Mouse (Mus musculus) forebrain, embryonic 11.5 days (tissue): ENCODE data around the gene Arv1. TPM values are rescaled to one million over a fixed set of nuclear protein-coding genes. Genes with fewer than 3 reads are reported as not detected.

Experiments
- ATAC-seq: fragments of 200-750 bp; cut with Nextera tagmentation; replicated peaks from 2 replicates; pipeline ENCODE4 v1.8.0; 2017; ENCODE audit warnings: moderate TSS enrichment; ENCODE audit not compliant: low FRiP score
- DNase-seq: peaks from one replicate; pipeline ENCODE4 v3.0.0-alpha.2; 2017; ENCODE audit warnings: low spot score
- H3K27ac ChIP-seq: fragments of 300-500 bp; sonication (generic); 2 replicates; pipeline ENCODE4 v1.5.1; 2014; ENCODE audit warnings: low read depth, low read length
- H3K27me3 ChIP-seq: fragments of 300-500 bp; sonication (generic); 2 replicates; pipeline ENCODE4 v1.6.1; 2014; ENCODE audit warnings: mild to moderate bottlenecking, low read length, mixed read lengths; ENCODE audit not compliant: control insufficient read depth, insufficient read depth
- H3K36me3 ChIP-seq: fragments of 300-500 bp; sonication (generic); 2 replicates; pipeline ENCODE4 v1.6.1; 2014; ENCODE audit warnings: mild to moderate bottlenecking, low read length, moderate library complexity, mixed read lengths; ENCODE audit not compliant: control insufficient read depth, insufficient read depth
- H3K4me1 ChIP-seq: fragments of 300-500 bp; sonication (generic); replicated peaks from 2 replicates; pipeline ENCODE4 v1.6.1; 2014; ENCODE audit warnings: low read length, mixed read lengths; ENCODE audit not compliant: control insufficient read depth, insufficient read depth
- H3K4me2 ChIP-seq: fragments of 300-500 bp; sonication (generic); 2 replicates; pipeline ENCODE4 v1.6.1; 2014; ENCODE audit warnings: low read depth, mild to moderate bottlenecking, low read length, moderate library complexity, mixed read lengths; ENCODE audit not compliant: severe bottlenecking
- H3K4me3 ChIP-seq: fragments of 300-500 bp; sonication (generic); 2 replicates; pipeline ENCODE4 v1.5.1; 2014; ENCODE audit warnings: low read depth, low read length
- H3K9ac ChIP-seq: fragments of 300-500 bp; sonication (generic); 2 replicates; pipeline ENCODE4 v1.6.1; 2014; ENCODE audit warnings: low read length
- H3K9me3 ChIP-seq: fragments of 300-500 bp; sonication (generic); 2 replicates; pipeline ENCODE4 v1.6.1; 2016; ENCODE audit warnings: low read length, mixed read lengths; ENCODE audit not compliant: control insufficient read depth
- WGBS: fragments of 180-500 bp; shearing (Covaris S2); extraction: QIAGEN DNeasy Blood & Tissue Kit; methylation state at CpG from one replicate; pipeline ENCODE4 v1.1.7; 2014; 5-methylcytosine and 5-hydroxymethylcytosine counted together
- polyA plus RNA-seq: library from polyadenylated mRNA; unstranded; fragments of >200 nt; fragmentation: Nextera tagmentation; extraction: Ambion mirVana; gene quantifications from 2 replicates; pipeline ENCODE4 v1.2.1, GENCODE M21; 2014

Arv1 gene
- 34.1 and 38.2 TPM in 2 replicates for polyA plus RNA-seq

DNA sequence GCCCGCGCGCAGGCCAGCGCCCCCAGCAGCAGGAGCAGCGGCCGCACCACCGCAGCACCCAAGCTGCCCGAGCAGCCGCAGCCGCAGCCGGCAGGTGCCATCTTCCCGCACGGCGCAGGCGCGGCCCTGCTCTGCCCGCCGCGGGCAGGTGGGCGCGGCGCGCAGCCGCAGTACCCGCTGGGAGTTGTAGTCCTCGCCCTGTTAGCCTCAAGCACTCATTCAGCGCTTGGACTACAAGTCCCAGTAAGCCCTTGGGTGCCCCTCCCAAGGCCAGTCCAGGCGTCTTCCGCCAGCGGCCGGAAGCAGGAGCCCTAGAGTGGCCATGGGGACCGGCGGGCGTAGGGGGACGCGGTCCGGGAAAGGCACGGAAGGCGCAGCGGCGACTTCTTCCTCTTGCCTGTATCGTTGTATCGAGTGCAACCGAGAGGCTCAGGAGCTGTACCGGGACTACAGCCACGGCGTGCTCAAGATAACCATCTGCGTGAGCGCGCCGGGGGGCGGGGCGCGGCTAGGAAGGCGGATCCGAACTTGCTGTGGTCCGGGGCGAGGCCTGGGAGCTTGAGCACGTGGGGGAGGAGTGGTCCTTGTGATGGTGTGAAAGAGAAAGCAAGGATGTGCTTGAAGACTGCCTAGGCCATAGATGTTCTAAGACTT, at the start of gene Arv1, which contains the start of gene Ttc13:
Gene Arv1 (plus strand): TSS at position 278 of the 654 bp plus-strand sequence.
Gene Ttc13 (minus strand): TSS at position 122 of the 654 bp plus-strand sequence.
- Histone ChIP-seq H3K9ac (peak within 1 kb of the TSS; percentile 90), H3K27ac (no peak within 1 kb of the TSS), H3K36me3 (no peaks in the 10 kb centered on the region), H3K4me2 (peak within 1 kb of the TSS; percentile 68), H3K4me3 (peak within 1 kb of the TSS; percentile 97), H3K9me3 (no peaks in the 10 kb centered on the region), H3K27me3 (no peaks in the 10 kb centered on the region), H3K4me1 (peaks cover 11% of the 10 kb centered on the region; the same call in 1 of the 2 replicates)
- WGBS = under 1% methylated on average over 57 of the region's 59 CpGs
- ATAC-seq (peak; percentile 100), DNase-seq (peak; percentile 96)

DNA sequence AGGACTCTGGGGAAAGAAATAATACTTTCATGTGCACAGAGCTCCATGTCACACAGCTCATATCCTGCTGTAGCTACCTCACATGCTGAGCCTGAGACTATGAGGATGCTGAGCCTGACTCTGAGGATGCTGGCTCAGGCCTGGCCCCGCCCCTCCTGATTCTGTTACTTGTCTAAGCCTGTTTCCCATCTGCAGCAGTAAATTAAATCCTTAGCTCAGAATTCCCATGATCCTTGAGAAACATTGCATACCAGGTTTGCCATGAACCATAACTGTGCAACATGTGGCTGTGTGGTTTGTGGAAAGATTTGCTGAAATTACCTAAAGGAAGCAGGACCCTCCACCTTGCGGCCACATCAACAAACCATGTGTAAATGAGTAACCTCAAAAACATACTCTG, 49.6 kb upstream of the Arv1 start:
- 98% methylated on average over 2 of the region's 2 CpGs for WGBS
- Histone ChIP-seq H3K27me3 (no peaks in the 10 kb centered on the region), H3K4me3 (no peak overlapping the region), H3K9ac (no peak overlapping the region), H3K4me1 (no peaks in the 10 kb centered on the region), H3K27ac (no peak overlapping the region), H3K9me3 (no peaks in the 10 kb centered on the region), H3K36me3 (no peaks in the 10 kb centered on the region; the same call in 1 of the 2 replicates), H3K4me2 (no peak overlapping the region)
- DNase-seq (no peak), ATAC-seq (no peak)

DNA sequence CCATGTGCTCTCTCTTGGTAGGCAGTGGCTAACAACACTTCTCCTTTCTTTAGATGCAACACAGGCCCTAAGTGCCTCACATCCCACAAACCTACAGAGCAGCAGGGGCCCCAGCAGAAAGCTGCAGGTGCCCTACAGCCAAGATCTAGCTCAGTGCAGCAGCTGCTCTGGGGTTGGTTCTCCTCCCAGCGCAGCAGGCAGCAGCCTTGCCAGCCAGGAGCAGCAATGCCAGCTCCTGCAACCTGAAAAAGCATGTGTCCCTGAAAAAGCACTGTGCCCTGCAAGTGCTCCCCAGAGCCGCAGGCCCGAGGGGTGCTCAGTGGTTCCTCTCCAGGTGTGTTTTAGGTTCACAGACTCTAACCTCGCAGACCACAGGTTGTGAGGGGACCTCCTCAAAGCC, 45.3 kb upstream of the Arv1 start:
- WGBS = 95% methylated on average over 4 of the region's 4 CpGs
- no peaks in the 10 kb centered on the region; the same call in 1 of the 2 replicates for H3K36me3 ChIP-seq
- H3K9ac ChIP-seq = no peak overlapping the region
- no peaks in the 10 kb centered on the region for H3K9me3 ChIP-seq
- H3K4me3 ChIP-seq = no peak overlapping the region
- H3K27me3 ChIP-seq = no peaks in the 10 kb centered on the region
- H3K4me2 ChIP-seq = no peak overlapping the region
- ATAC-seq (no peak), DNase-seq (no peak)
- no peak overlapping the region for H3K27ac ChIP-seq
- H3K4me1 ChIP-seq = no peaks in the 10 kb centered on the region

DNA sequence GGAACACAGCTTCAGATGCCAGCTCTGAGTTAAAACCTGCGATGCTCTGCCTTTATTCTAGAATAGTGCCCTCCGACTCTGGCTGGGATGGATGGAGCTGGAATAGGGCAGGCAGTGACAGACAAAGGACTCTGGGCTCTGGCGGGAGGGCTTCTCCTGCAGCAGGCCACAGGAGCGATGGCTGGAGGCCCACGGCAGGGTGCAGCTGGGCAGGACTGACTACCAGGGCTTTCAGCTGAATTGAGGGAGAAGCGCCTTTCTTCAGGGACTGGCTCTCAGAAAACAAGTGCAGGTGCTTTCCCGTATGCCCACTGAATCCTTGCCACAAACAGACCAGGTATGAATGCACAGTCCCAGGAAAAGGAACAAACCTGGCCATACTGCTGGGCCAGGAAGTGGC, 44.9 kb upstream of the Arv1 start:
- no peak overlapping the region for H3K9ac ChIP-seq
- H3K27me3 ChIP-seq = no peaks in the 10 kb centered on the region
- no peaks in the 10 kb centered on the region for H3K9me3 ChIP-seq
- H3K36me3 ChIP-seq = no peaks in the 10 kb centered on the region; the same call in 1 of the 2 replicates
- ATAC-seq (no peak), DNase-seq (no peak)
- H3K4me2 ChIP-seq = no peak overlapping the region
- no peaks in the 10 kb centered on the region for H3K4me1 ChIP-seq
- no peak overlapping the region for H3K27ac ChIP-seq
- 85% methylated on average over 7 of the region's 7 CpGs for WGBS
- no peak overlapping the region for H3K4me3 ChIP-seq

DNA sequence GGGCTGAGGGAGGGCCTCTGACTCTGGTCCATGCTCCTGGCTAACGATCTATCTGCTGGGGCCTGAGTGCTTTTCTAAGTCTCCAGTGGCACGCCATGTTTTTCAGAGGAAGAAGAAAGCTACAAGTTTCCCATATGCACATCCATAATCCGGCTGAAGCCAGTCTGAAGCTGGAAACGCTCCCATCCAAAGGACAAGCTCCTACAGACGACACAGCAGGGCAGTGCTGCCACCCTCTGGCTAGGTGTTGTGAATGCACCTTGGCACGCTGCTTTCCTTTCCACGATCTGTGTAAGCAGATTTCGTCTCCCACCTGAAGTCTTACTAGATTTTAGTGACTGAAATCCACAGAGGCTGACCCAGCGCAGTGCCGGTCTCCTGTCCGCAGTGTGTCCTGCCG, 44.5 kb upstream of the Arv1 start:
- H3K27ac ChIP-seq = no peak overlapping the region
- ATAC-seq (no peak), DNase-seq (peak; percentile 84)
- H3K4me2 ChIP-seq = no peak overlapping the region
- no peaks in the 10 kb centered on the region for H3K9me3 ChIP-seq
- no peaks in the 10 kb centered on the region; the same call in 1 of the 2 replicates for H3K36me3 ChIP-seq
- H3K27me3 ChIP-seq = no peaks in the 10 kb centered on the region
- 54% methylated on average over 12 of the region's 12 CpGs for WGBS
- no peak overlapping the region for H3K4me3 ChIP-seq
- no peak overlapping the region for H3K9ac ChIP-seq
- H3K4me1 ChIP-seq = no peaks in the 10 kb centered on the region

DNA sequence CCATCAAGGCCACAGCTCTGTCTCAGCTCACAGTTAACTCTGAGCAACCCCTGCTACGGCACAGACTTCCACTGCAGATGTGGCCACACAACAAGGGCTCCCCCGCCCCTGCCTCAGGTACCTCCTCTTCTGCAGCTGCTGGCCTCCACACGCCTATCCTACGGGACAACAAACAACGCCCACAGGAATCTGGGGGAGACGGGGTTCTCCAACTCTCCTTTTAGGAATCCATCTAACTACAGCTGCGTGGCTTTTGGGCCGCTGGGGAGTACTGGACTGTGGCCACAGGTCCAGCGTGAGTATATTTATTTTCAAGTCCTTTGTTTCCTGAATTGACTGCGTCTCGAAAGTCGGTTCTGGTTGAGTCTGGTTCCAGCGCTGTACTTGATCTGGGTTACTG, 43.7 kb upstream of the Arv1 start:
- H3K27ac ChIP-seq = no peak overlapping the region
- no peaks in the 10 kb centered on the region for H3K9me3 ChIP-seq
- H3K9ac ChIP-seq = no peak overlapping the region
- no peaks in the 10 kb centered on the region for H3K4me1 ChIP-seq
- H3K36me3 ChIP-seq = no peaks in the 10 kb centered on the region; the same call in 1 of the 2 replicates
- H3K4me3 ChIP-seq = no peak overlapping the region
- DNase-seq = no peak
- H3K27me3 ChIP-seq = no peaks in the 10 kb centered on the region
- no peak overlapping the region for H3K4me2 ChIP-seq
- 93% methylated on average over 13 of the region's 13 CpGs for WGBS
- ATAC-seq = no peak

DNA sequence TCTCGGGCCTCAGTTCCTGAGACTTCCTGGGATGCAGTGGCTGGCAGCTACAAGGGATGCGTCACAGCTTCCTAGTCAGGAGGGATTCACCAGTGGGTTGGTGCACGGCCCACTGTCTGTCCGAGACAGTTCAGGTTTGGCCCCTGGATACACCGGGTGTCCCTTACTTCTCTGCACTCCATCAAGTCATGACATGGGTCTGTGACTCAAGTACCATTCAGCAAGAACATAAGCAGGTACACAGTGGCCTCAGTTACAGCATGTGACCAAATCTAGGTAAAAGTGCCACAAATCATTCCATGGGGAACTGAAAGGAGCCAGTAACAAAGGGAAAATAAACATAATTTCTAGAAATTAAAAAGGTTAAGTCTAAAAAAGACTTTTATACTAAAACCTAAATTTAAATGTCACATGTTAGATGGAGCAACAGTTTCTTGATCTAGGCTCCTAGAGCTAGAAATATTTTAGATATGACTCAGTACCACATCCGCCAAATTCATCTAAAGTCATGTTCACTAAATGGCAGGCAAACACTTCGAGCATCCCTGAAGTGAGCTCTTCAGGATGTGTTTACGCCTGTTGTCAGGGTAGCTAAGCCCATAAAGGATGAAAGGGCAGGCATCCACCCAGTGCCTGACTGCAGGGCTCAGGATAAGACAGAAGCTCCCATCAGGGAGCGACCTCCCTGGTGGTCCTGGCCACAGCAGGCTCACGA, 40.7 kb upstream of the Arv1 start:
- Histone ChIP-seq H3K4me1 (no peaks in the 10 kb centered on the region), H3K36me3 (no peaks in the 10 kb centered on the region; the same call in 1 of the 2 replicates), H3K9me3 (no peaks in the 10 kb centered on the region), H3K27ac (no peak overlapping the region), H3K9ac (no peak overlapping the region), H3K4me3 (no peak overlapping the region), H3K27me3 (no peaks in the 10 kb centered on the region), H3K4me2 (no peak overlapping the region)
- no peak for DNase-seq
- WGBS = 74% methylated on average over 10 of the region's 10 CpGs
- ATAC-seq = no peak

DNA sequence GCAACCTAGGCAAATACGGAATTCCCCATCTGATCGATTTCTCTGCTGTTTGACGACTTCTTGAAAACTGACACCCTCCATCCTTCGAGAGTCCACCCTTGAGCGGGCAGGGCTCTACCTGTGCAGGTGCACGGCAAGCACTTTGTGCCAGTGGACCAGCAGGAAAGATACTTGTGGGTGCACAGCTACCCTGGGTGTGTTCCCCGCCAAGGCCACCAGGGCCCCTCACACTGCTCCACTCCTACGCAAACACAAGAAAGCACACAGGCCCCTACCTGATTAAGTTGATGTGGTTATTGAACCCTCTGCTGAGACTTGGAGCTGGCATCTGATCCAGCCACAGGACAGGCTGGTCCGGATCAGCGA, 40.2 kb upstream of the Arv1 start:
- 62% methylated on average over 10 of the region's 10 CpGs for WGBS
- ATAC-seq (no peak), DNase-seq (no peak)
- no peaks in the 10 kb centered on the region for H3K27me3 ChIP-seq
- no peaks in the 10 kb centered on the region for H3K9me3 ChIP-seq
- no peak overlapping the region for H3K9ac ChIP-seq
- H3K27ac ChIP-seq = no peak overlapping the region
- H3K36me3 ChIP-seq = no peaks in the 10 kb centered on the region; the same call in 1 of the 2 replicates
- H3K4me1 ChIP-seq = no peaks in the 10 kb centered on the region
- H3K4me2 ChIP-seq = no peak overlapping the region
- H3K4me3 ChIP-seq = no peak overlapping the region
